Mouse (Mus musculus) testis, adult 2 months (tissue): Measurements from ENCODE around the gene Itga10. TPM values are rescaled to one million over a fixed set of nuclear protein-coding genes. Genes with fewer than 3 reads are reported as not detected.
A peak's percentile ranks its signal among the peaks of the same experiment; 100 is the strongest.
"Not testable (repeated sequence)": the region's sequence is repeated elsewhere in the genome, so short reads cannot be mapped to it uniquely, and the experiment has no call there.

Experiments used
- H3K27ac ChIP-seq: fragments of 200-500 bp; 2 replicates; pipeline ENCODE4 v1.5.1; 2012; ENCODE audit warnings: low read depth, low read length; ENCODE audit not compliant: control insufficient read depth, insufficient read depth
- H3K27me3 ChIP-seq: fragments of 200-500 bp; 2 replicates; pipeline ENCODE4 v1.6.1; 2012; ENCODE audit warnings: mild to moderate bottlenecking, low read length, moderate library complexity; ENCODE audit not compliant: control insufficient read depth, insufficient read depth
- H3K36me3 ChIP-seq: fragments of 200-500 bp; 2 replicates; pipeline ENCODE4 v1.6.1; 2012; ENCODE audit warnings: mild to moderate bottlenecking, low read length; ENCODE audit not compliant: control insufficient read depth, insufficient read depth
- H3K4me1 ChIP-seq: fragments of 200-500 bp; 2 replicates; pipeline ENCODE4 v1.6.1; 2012; ENCODE audit warnings: low read length; ENCODE audit not compliant: control insufficient read depth, insufficient read depth
- H3K4me3 ChIP-seq: fragments of 200-500 bp; 2 replicates; pipeline ENCODE4 v1.5.1; 2012; ENCODE audit warnings: low read depth, mild to moderate bottlenecking, low read length, moderate library complexity, mixed read lengths; ENCODE audit not compliant: control insufficient read depth
- CTCF ChIP-seq: fragments of 200-500 bp; IDR thresholded peaks from 2 replicates; pipeline ENCODE4 v1.5.1; 2012; ENCODE audit warnings: low read depth, mild to moderate bottlenecking, inconsistent platforms, low read length, moderate library complexity; ENCODE audit not compliant: control insufficient read depth, insufficient read depth, insufficient replicate concordance
- POLR2A ChIP-seq: fragments of 200-500 bp; IDR thresholded peaks from 2 replicates; pipeline ENCODE4 v1.6.1; 2012; ENCODE audit warnings: low read depth, mild to moderate bottlenecking, inconsistent platforms, low read length, moderate library complexity; ENCODE audit not compliant: control insufficient read depth
- polyA plus RNA-seq: library from polyadenylated mRNA; depleted of rRNA; stranded (reverse); fragments of >200 nt; gene quantifications from 2 replicates; pipeline ENCODE4 v1.2.3, GENCODE M21; 2012

Gene Itga10
- polyA plus RNA-seq, 1 experiment: 1.0 TPM

- no peaks in the 10 kb centered on the region for H3K27me3 ChIP-seq
- no peak overlapping the region for H3K27ac ChIP-seq
- no peaks in the 10 kb centered on the region for H3K36me3 ChIP-seq
- H3K4me3 ChIP-seq: no peak overlapping the region
- H3K4me1 ChIP-seq: peaks cover 9% of the 10 kb centered on the region
- TF ChIP-seq CTCF: 0 out of 2 replicates have a peak, but pooled peaks have one; percentile 29
- TF ChIP-seq POLR2A: no peak
Observed at GRCm38 (mm10) chr3:96663432-96664239, 18.3 kb downstream of the Itga10 start.

GRCm38 (mm10) chr3:96665732-96666363, 20.5 kb downstream of the Itga10 start:
- peaks cover 15% of the 10 kb centered on the region for H3K4me1 ChIP-seq

GRCm38 (mm10) chr3:96666916-96667315, 21.5 kb downstream of the Itga10 start:
- TF ChIP-seq POLR2A (no peak), CTCF (no peak)

More at GRCm38 (mm10) chr3:96665732-96666363, 20.5 kb downstream of the Itga10 start:
- not testable (repeated sequence) for H3K27ac ChIP-seq, H3K4me3 ChIP-seq, H3K27me3 ChIP-seq, H3K36me3 ChIP-seq

GRCm38 (mm10) chr3:96667316-96667715, 21.9 kb downstream of the Itga10 start:
- TF ChIP-seq CTCF (no peak), POLR2A (no peak)
- Histone ChIP-seq H3K4me3 (no peak overlapping the region), H3K27ac (no peak overlapping the region), H3K4me1 (peaks cover 15% of the 10 kb centered on the region), H3K36me3 (no peaks in the 10 kb centered on the region), H3K27me3 (no peaks in the 10 kb centered on the region)

More at GRCm38 (mm10) chr3:96666916-96667315, 21.5 kb downstream of the Itga10 start:
- no peaks in the 10 kb centered on the region for H3K36me3 ChIP-seq
- no peak overlapping the region for H3K27ac ChIP-seq
- no peaks in the 10 kb centered on the region for H3K27me3 ChIP-seq
- peaks cover 15% of the 10 kb centered on the region for H3K4me1 ChIP-seq
- H3K4me3 ChIP-seq: no peak overlapping the region

GRCm38 (mm10) chr3:96668424-96669067, 23.2 kb downstream of the Itga10 start:
- Histone ChIP-seq H3K4me1 (peaks cover 9% of the 10 kb centered on the region), H3K36me3 (no peaks in the 10 kb centered on the region), H3K4me3 (no peak overlapping the region), H3K27ac (no peak overlapping the region), H3K27me3 (no peaks in the 10 kb centered on the region)
- TF ChIP-seq CTCF (no peak), POLR2A (no peak)

GRCm38 (mm10) chr3:96669727-96670468, 24.5 kb downstream of the Itga10 start, which contains the start of gene Ankrd35:
TSS of gene Ankrd35 (plus strand) at chr3:96670131.
- Histone ChIP-seq H3K4me3 (peak within 1 kb of the TSS; percentile 61), H3K27me3 (no peaks in the 10 kb centered on the region), H3K27ac (no peak within 1 kb of the TSS), H3K4me1 (peaks cover 9% of the 10 kb centered on the region), H3K36me3 (no peaks in the 10 kb centered on the region)
- TF ChIP-seq CTCF (no peak), POLR2A (no peak)
